Mouse (Mus musculus): Measurements from ENCODE around the gene Cobl. TPM values are rescaled to one million over a fixed set of nuclear protein-coding genes. Genes with fewer than 3 reads are reported as not detected.

The Cobl gene
- 10.4 and 13.1 TPM in 2 replicates for polyA plus RNA-seq (2014; fragmentation: Nextera tagmentation; extraction: Ambion mirVana)

GRCm38 (mm10) chr11:12464181-12465162 is at the start of gene Cobl:
TSS of gene Cobl (minus strand) at chr11:12464960.
- H3K36me3 ChIP-seq (ENCODE audit: control insufficient read depth, insufficient read depth, low read length): no peaks in the 10 kb centered on the region
- under 1% methylated on average over 85 of the region's 89 CpGs for WGBS
- H3K27ac ChIP-seq (replicated peaks; ENCODE audit: low read depth, low read length): no peak within 1 kb of the TSS
- peak; percentile 71 for DNase-seq
- peak within 1 kb of the TSS; percentile 75 for H3K9ac ChIP-seq (replicated peaks; ENCODE audit: low read length)
- no peaks in the 10 kb centered on the region for H3K9me3 ChIP-seq (ENCODE audit: control insufficient read depth, low read length)
- peak within 1 kb of the TSS; percentile 69 for H3K4me3 ChIP-seq (replicated peaks; ENCODE audit: low read depth, low read length)
- peaks cover 17% of the 10 kb centered on the region; the same call in 1 of the 2 replicates for H3K27me3 ChIP-seq (ENCODE audit: control insufficient read depth, insufficient read depth, low read length)
- H3K4me2 ChIP-seq (ENCODE audit: low read length): peak within 1 kb of the TSS; percentile 94
- peaks cover 9% of the 10 kb centered on the region; the same call in 1 of the 2 replicates for H3K4me1 ChIP-seq (ENCODE audit: control insufficient read depth, insufficient read depth, low read length)
- peak; percentile 74 for ATAC-seq (ENCODE audit: low FRiP score, low TSS enrichment)

- DNase-seq (no peak), ATAC-seq (ENCODE audit: low FRiP score, low TSS enrichment) (no peak)
- H3K4me3 ChIP-seq (replicated peaks; ENCODE audit: low read depth, low read length): no peak overlapping the region
- H3K36me3 ChIP-seq (ENCODE audit: control insufficient read depth, insufficient read depth, low read length): no peaks in the 10 kb centered on the region
- H3K4me2 ChIP-seq (ENCODE audit: low read length): no peak overlapping the region
- no peak overlapping the region for H3K9ac ChIP-seq (replicated peaks; ENCODE audit: low read length)
- H3K27ac ChIP-seq (replicated peaks; ENCODE audit: low read depth, low read length): no peak overlapping the region
- 69% methylated on average over 5 of the region's 5 CpGs for WGBS
- H3K27me3 ChIP-seq (ENCODE audit: control insufficient read depth, insufficient read depth, low read length): no peaks in the 10 kb centered on the region
- no peaks in the 10 kb centered on the region for H3K4me1 ChIP-seq (ENCODE audit: control insufficient read depth, insufficient read depth, low read length)
- H3K9me3 ChIP-seq (ENCODE audit: control insufficient read depth, low read length): no peaks in the 10 kb centered on the region
These were observed 49.0 kb upstream of the Cobl start for GRCm38 (mm10) chr11:12513796-12514195.

GRCm38 (mm10) chr11:12506371-12506890 is 41.7 kb upstream of the Cobl start:
- H3K27ac ChIP-seq (replicated peaks; ENCODE audit: low read depth, low read length): no peak overlapping the region
- no peak overlapping the region for H3K9ac ChIP-seq (replicated peaks; ENCODE audit: low read length)
- H3K4me3 ChIP-seq (replicated peaks; ENCODE audit: low read depth, low read length): no peak overlapping the region
- no peaks in the 10 kb centered on the region for H3K36me3 ChIP-seq (ENCODE audit: control insufficient read depth, insufficient read depth, low read length)
- H3K9me3 ChIP-seq (ENCODE audit: control insufficient read depth, low read length): no peaks in the 10 kb centered on the region
- ATAC-seq (ENCODE audit: low FRiP score, low TSS enrichment) (no peak), DNase-seq (no peak)
- H3K4me1 ChIP-seq (ENCODE audit: control insufficient read depth, insufficient read depth, low read length): no peaks in the 10 kb centered on the region
- H3K4me2 ChIP-seq (ENCODE audit: low read length): no peak overlapping the region
- WGBS: 96% methylated on average over 6 of the region's 6 CpGs
- H3K27me3 ChIP-seq (ENCODE audit: control insufficient read depth, insufficient read depth, low read length): no peaks in the 10 kb centered on the region

GRCm38 (mm10) chr11:12503756-12504155 is 39.0 kb upstream of the Cobl start:
- 89% methylated on average over 4 of the region's 4 CpGs for WGBS

GRCm38 (mm10) chr11:12501721-12502120 is 37.0 kb upstream of the Cobl start:
- ATAC-seq (ENCODE audit: low FRiP score, low TSS enrichment) (no peak), DNase-seq (no peak)
- H3K4me2 ChIP-seq (ENCODE audit: low read length): no peak overlapping the region
- no peaks in the 10 kb centered on the region for H3K9me3 ChIP-seq (ENCODE audit: control insufficient read depth, low read length)
- H3K27ac ChIP-seq (replicated peaks; ENCODE audit: low read depth, low read length): no peak overlapping the region
- no peaks in the 10 kb centered on the region for H3K27me3 ChIP-seq (ENCODE audit: control insufficient read depth, insufficient read depth, low read length)
- no peaks in the 10 kb centered on the region for H3K36me3 ChIP-seq (ENCODE audit: control insufficient read depth, insufficient read depth, low read length)
- H3K4me1 ChIP-seq (ENCODE audit: control insufficient read depth, insufficient read depth, low read length): no peaks in the 10 kb centered on the region
- no peak overlapping the region for H3K4me3 ChIP-seq (replicated peaks; ENCODE audit: low read depth, low read length)
- no peak overlapping the region for H3K9ac ChIP-seq (replicated peaks; ENCODE audit: low read length)
- whole genome bisulfite sequencing: 92% methylated on average over 3 of the region's 3 CpGs

More at GRCm38 (mm10) chr11:12503756-12504155, 39.0 kb upstream of the Cobl start:
- no peaks in the 10 kb centered on the region for H3K27me3 ChIP-seq (ENCODE audit: control insufficient read depth, insufficient read depth, low read length)
- ATAC-seq (ENCODE audit: low FRiP score, low TSS enrichment) (no peak), DNase-seq (no peak)
- H3K9me3 ChIP-seq (ENCODE audit: control insufficient read depth, low read length): no peaks in the 10 kb centered on the region
- H3K4me3 ChIP-seq (replicated peaks; ENCODE audit: low read depth, low read length): no peak overlapping the region
- no peaks in the 10 kb centered on the region for H3K4me1 ChIP-seq (ENCODE audit: control insufficient read depth, insufficient read depth, low read length)
- H3K36me3 ChIP-seq (ENCODE audit: control insufficient read depth, insufficient read depth, low read length): no peaks in the 10 kb centered on the region
- H3K4me2 ChIP-seq (ENCODE audit: low read length): no peak overlapping the region
- no peak overlapping the region for H3K9ac ChIP-seq (replicated peaks; ENCODE audit: low read length)
- H3K27ac ChIP-seq (replicated peaks; ENCODE audit: low read depth, low read length): no peak overlapping the region

GRCm38 (mm10) chr11:12493791-12494190 is 29.0 kb upstream of the Cobl start:
- DNase-seq: no peak
- no peaks in the 10 kb centered on the region for H3K36me3 ChIP-seq (ENCODE audit: control insufficient read depth, insufficient read depth, low read length)
- no peaks in the 10 kb centered on the region for H3K9me3 ChIP-seq (ENCODE audit: control insufficient read depth, low read length)
- no peaks in the 10 kb centered on the region for H3K27me3 ChIP-seq (ENCODE audit: control insufficient read depth, insufficient read depth, low read length)
- H3K4me1 ChIP-seq (ENCODE audit: control insufficient read depth, insufficient read depth, low read length): no peaks in the 10 kb centered on the region
- no peak overlapping the region for H3K9ac ChIP-seq (replicated peaks; ENCODE audit: low read length)
- H3K27ac ChIP-seq (replicated peaks; ENCODE audit: low read depth, low read length): no peak overlapping the region
- H3K4me3 ChIP-seq (replicated peaks; ENCODE audit: low read depth, low read length): no peak overlapping the region
- ATAC-seq (ENCODE audit: low FRiP score, low TSS enrichment): no peak
- no peak overlapping the region for H3K4me2 ChIP-seq (ENCODE audit: low read length)

GRCm38 (mm10) chr11:12479856-12480403 is 15.2 kb upstream of the Cobl start:
- no peak for ATAC-seq (ENCODE audit: low FRiP score, low TSS enrichment)

GRCm38 (mm10) chr11:12474299-12474935 is 9.7 kb upstream of the Cobl start:
- ATAC-seq (ENCODE audit: low FRiP score, low TSS enrichment): no peak

More at GRCm38 (mm10) chr11:12479856-12480403, 15.2 kb upstream of the Cobl start:
- Histone ChIP-seq H3K27me3 (ENCODE audit: control insufficient read depth, insufficient read depth, low read length) (no peaks in the 10 kb centered on the region), H3K9ac (replicated peaks; ENCODE audit: low read length) (no peak overlapping the region), H3K4me2 (ENCODE audit: low read length) (no peak overlapping the region), H3K36me3 (ENCODE audit: control insufficient read depth, insufficient read depth, low read length) (no peaks in the 10 kb centered on the region), H3K27ac (replicated peaks; ENCODE audit: low read depth, low read length) (no peak overlapping the region), H3K4me3 (replicated peaks; ENCODE audit: low read depth, low read length) (no peak overlapping the region), H3K4me1 (ENCODE audit: control insufficient read depth, insufficient read depth, low read length) (no peaks in the 10 kb centered on the region), H3K9me3 (ENCODE audit: control insufficient read depth, low read length) (no peaks in the 10 kb centered on the region)
- DNase-seq: no peak
- 89% methylated on average over 3 of the region's 3 CpGs for WGBS

More at GRCm38 (mm10) chr11:12474299-12474935, 9.7 kb upstream of the Cobl start:
- Histone ChIP-seq H3K4me3 (replicated peaks; ENCODE audit: low read depth, low read length) (no peak overlapping the region), H3K4me1 (ENCODE audit: control insufficient read depth, insufficient read depth, low read length) (no peaks in the 10 kb centered on the region), H3K4me2 (ENCODE audit: low read length) (no peak overlapping the region), H3K36me3 (ENCODE audit: control insufficient read depth, insufficient read depth, low read length) (no peaks in the 10 kb centered on the region), H3K27me3 (ENCODE audit: control insufficient read depth, insufficient read depth, low read length) (no peaks in the 10 kb centered on the region), H3K9me3 (ENCODE audit: control insufficient read depth, low read length) (no peaks in the 10 kb centered on the region), H3K9ac (replicated peaks; ENCODE audit: low read length) (no peak overlapping the region), H3K27ac (replicated peaks; ENCODE audit: low read depth, low read length) (no peak overlapping the region)
- WGBS: 88% methylated on average over 5 of the region's 5 CpGs
- DNase-seq: no peak
